Mouse (Mus musculus) bone marrow macrophage, adult 2 months (primary cell): ENCODE data around the gene Pex6.

Experiments used
- CTCF ChIP-seq: IDR thresholded peaks from 2 replicates; pipeline ENCODE4 v1.5.1; 2012; ENCODE audit warnings: low read depth, mild to moderate bottlenecking, low read length, moderate library complexity
- POLR2A ChIP-seq: IDR thresholded peaks from 2 replicates; pipeline ENCODE4 v1.6.1; 2012; ENCODE audit warnings: mild to moderate bottlenecking, low read depth, low read length, borderline replicate concordance

GRCm38 (mm10) chr17:46725731-46726645 is 14.7 kb downstream of the Pex6 start:
- no peak for TF ChIP-seq CTCF
- no peak for TF ChIP-seq POLR2A
